9 mouse cellular contexts compared by ENCODE assay signal in genomic region chr7:112678418-112679170, GRCm38 (mm10). TPM values are rescaled to one million over a fixed set of nuclear protein-coding genes. Genes with fewer than 3 reads are reported as not detected.
DNase-seq lines count a peak whose midpoint lies in the region; ATAC-seq and TF ChIP-seq lines count a peak whose summit lies in the region.
"Had no signal": no experiment of that assay in that cellular context is flagged by ENCODE, and none has a peak within 500 bp of the region (broad histone marks: within the 10 kb centered on the region; RNA-seq: fewer than 3 reads in every experiment).

No protein-coding gene starts in this region.

- peaks cover 76% of the 10 kb centered on the region for H3K27me3 ChIP-seq in megakaryocyte, embryonic 14.5 days (replicated peaks)
- H3K27me3 ChIP-seq in intestine, postnatal 0 days (replicated peaks; ENCODE audit: control insufficient read depth, insufficient read depth, low read length) = no peaks in the 10 kb centered on the region
- H3K27me3 ChIP-seq in liver, embryonic 11.5 days (replicated peaks; ENCODE audit: control insufficient read depth, insufficient read depth, low read length) = peaks cover 53% of the 10 kb centered on the region

- H3K9ac ChIP-seq in intestine, postnatal 0 days (ENCODE audit: low read depth, low read length) = peak overlapping the region; percentile 89
- peak overlapping the region; percentile 15 for H3K9ac ChIP-seq in liver, embryonic 11.5 days (ENCODE audit: low read depth, low read length)

- H3K36me3 ChIP-seq in megakaryocyte, embryonic 14.5 days (replicated peaks; ENCODE audit: low read length) = no peaks in the 10 kb centered on the region
- no peaks in the 10 kb centered on the region; the same call in 1 of the 2 replicates for H3K36me3 ChIP-seq in intestine, postnatal 0 days (ENCODE audit: control insufficient read depth, insufficient read depth)
- no peaks in the 10 kb centered on the region for H3K36me3 ChIP-seq in liver, embryonic 11.5 days (ENCODE audit: control insufficient read depth, insufficient read depth, low read length)
- H3K36me3 ChIP-seq: G1E had no signal

- peak overlapping the region; percentile 81 for H3K4me2 ChIP-seq in intestine, postnatal 0 days (replicated peaks; ENCODE audit: low read depth)
- H3K4me2 ChIP-seq in liver, embryonic 11.5 days = peak overlapping the region; percentile 67

- H3K9me3 ChIP-seq in megakaryocyte, embryonic 14.5 days = peaks cover 4% of the 10 kb centered on the region; the same call in 1 of the 2 replicates
- no peaks in the 10 kb centered on the region for H3K9me3 ChIP-seq in intestine, postnatal 0 days (ENCODE audit: control insufficient read depth)
- no peaks in the 10 kb centered on the region for H3K9me3 ChIP-seq in liver, embryonic 11.5 days (ENCODE audit: control insufficient read depth, low read length)

- H3K4me3 ChIP-seq in megakaryocyte, embryonic 14.5 days (replicated peaks) = peak overlapping the region; percentile 88
- peak overlapping the region; percentile 86 for H3K4me3 ChIP-seq in intestine, postnatal 0 days (ENCODE audit: low read depth, low read length)
- peak overlapping the region; percentile 70 for H3K4me3 ChIP-seq in liver, embryonic 11.5 days (ENCODE audit: low read depth, low read length)

- WGBS in intestine, postnatal 0 days = 2% methylated on average over 37 of the region's 44 CpGs
- WGBS in liver, embryonic 11.5 days = 1% methylated on average over 44 of the region's 44 CpGs

- peak; percentile 40; the same call in 1 of the 2 replicates for TF ChIP-seq CTCF in intestine, postnatal 0 days (IDR thresholded peaks at IDR 0.05; ENCODE audit: low read depth)

- H3K4me1 ChIP-seq in megakaryocyte, embryonic 14.5 days = peaks cover 15% of the 10 kb centered on the region
- H3K4me1 ChIP-seq in intestine, postnatal 0 days (replicated peaks; ENCODE audit: control insufficient read depth, insufficient read depth, low read length) = no peaks in the 10 kb centered on the region
- no peaks in the 10 kb centered on the region; the same call in 1 of the 2 replicates for H3K4me1 ChIP-seq in liver, embryonic 11.5 days (replicated peaks; ENCODE audit: control insufficient read depth, insufficient read depth, low read length)

- peak; percentile 81 for DNase-seq in embryo, embryonic 10.5 days (ENCODE audit: low spot score)
- peak; percentile 74 to 79 for DNase-seq in heart, adult 18-20 months
- peak; percentile 57 for DNase-seq in liver, embryonic 11.5 days (ENCODE audit: low spot score)
- peak; percentile 78 for DNase-seq in neural tube, embryonic 10.5 days (ENCODE audit: extremely low spot score, low spot score)
- DNase-seq in thymus, adult 18-20 months = no peak

- peak overlapping the region; percentile 95 for H3K27ac ChIP-seq in intestine, postnatal 0 days (ENCODE audit: low read depth, low read length)
- peak overlapping the region; percentile 62; the same call in 1 of the 2 replicates for H3K27ac ChIP-seq in liver, embryonic 11.5 days (ENCODE audit: low read depth, low read length)

- ATAC-seq in megakaryocyte, adult 5-6 weeks (ENCODE audit: poor library complexity, severe bottlenecking) = no peak
- ATAC-seq in intestine, postnatal 0 days = peak; percentile 70
- peak; percentile 64 for ATAC-seq in liver, embryonic 11.5 days (replicated peaks; ENCODE audit: low FRiP score)

RNA-seq across cellular contexts. Expression of gene Tead1, which starts 0.5 kb away (rescaled TPM):
- polyA plus RNA-seq in megakaryocyte, embryonic 14.5 days (2012; ENCODE audit: insufficient read depth, low replicate concordance) = not detected in 2 replicates
- total RNA-seq in megakaryocyte, adult 5-6 weeks (2015) = 0.14 TPM in 1 of 2 replicates, not detected in the other
- total RNA-seq in megakaryocyte, adult 5-6 weeks (2017) = not detected in 2 replicates
- total RNA-seq in heart, adult 18-20 months (2021) = 100 to 1,000 TPM; 152 to 155 TPM
- polyA plus RNA-seq in intestine, postnatal 0 days (2015; fragmentation: Nextera tagmentation; extraction: Ambion mirVana) = 7.4 and 10.8 TPM in 2 replicates
- 6.7 and 7.4 TPM in 2 replicates for polyA plus RNA-seq in liver, embryonic 11.5 days (2014; fragmentation: Nextera tagmentation; extraction: Ambion mirVana)
- polyA plus RNA-seq: G1E had no signal

Comparison
In these comparisons a context has a peak if more than half of its experiments do, and no peak if none do; other contexts are left out.
1. DNase-seq: peak in embryo, embryonic 10.5 days (single experiment), heart, adult 18-20 months (2 of 2), liver, embryonic 11.5 days (single experiment) and neural tube, embryonic 10.5 days (single experiment); none in thymus, adult 18-20 months (0 of 2).
2. Peak in every context shown above with its lines, with median percentiles within 50 percentile points of each other: H3K4me3 ChIP-seq.